Mouse (Mus musculus): ENCODE measurements around the gene Rhot1. TPM values are rescaled to one million over a fixed set of nuclear protein-coding genes. Genes with fewer than 3 reads are reported as not detected.

The Rhot1 gene
- 18.3 and 22.2 TPM in 2 replicates for polyA plus RNA-seq (2015; fragmentation: Nextera tagmentation; extraction: Ambion mirVana)

DNA sequence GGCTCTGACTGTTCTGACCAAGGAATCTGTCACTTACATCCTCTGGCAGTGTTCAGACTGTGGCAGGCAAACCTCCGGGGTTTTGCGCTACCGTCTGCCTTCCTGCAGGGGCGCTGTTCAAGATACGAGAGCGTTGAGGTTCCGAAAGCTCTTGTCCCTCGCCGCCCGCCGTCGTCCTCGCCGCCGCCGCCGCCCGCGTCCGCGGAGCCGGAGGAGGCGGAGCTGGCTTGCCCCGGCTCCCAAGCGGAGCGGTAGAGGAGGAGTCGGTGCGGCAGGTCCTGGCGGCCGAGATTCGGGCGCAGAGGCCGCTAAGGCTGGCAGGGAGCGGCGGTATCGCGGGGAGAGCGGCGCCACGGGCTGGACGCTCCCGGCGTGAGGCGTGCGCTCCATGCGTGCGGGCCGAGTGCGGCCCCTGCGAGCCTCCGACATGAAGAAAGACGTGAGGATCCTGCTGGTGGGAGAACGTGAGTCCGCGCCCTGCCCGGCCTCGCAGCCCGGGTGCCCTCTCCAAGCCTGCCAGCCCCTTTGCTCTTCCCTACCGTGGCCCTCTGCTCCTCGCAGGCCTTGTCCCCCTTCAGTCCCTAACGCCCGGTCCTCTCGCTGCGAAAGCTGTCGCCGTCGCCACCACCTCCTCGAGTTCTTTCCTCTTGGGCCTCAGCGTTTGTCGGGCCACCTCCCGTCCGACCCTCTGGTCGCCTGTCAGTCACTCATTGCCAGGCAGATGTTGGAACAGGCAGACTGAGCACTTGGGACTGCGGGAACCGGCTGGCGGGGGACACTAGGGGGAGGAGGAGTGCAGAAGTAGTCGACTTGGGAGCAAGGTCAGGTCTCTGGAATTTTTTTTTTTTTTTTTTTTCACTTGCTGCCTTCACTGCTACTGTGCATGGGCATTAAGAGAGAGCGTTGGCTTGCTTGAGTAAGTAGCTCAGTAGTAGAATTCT is at the start of gene Rhot1:
Gene Rhot1 (plus strand): TSS at position 160 of the 941 bp plus-strand sequence.

DNA sequence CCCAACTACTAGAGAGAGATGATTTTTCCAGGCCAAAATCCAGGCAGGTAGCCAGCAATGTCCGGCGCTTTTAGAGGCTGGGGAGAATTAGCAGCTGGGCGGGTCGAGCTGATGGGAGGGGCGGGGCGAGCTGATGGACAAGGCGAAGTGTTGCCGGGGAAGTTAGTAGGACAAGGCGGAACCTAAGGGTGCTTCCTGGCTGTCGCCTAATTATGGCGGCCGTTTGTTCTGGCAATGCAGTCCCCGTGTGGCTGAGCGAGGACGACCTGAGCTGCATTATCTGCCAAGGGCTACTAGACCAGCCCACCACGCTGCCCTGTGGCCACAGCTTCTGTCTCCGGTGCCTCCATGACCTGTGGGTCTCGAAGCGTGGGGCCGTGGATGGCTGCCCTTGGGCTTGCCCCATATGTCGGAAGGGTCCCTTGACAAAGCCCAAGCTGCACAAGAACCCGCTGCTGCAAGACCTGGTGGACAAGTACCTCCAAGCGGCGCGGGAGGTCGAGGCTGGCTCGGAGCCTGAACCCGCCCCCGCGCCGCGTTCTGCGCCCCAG is 25.0 kb upstream of the Rhot1 start, which contains the start of gene Rnf135:
Gene Rnf135 (plus strand): TSS at position 147 of the 551 bp plus-strand sequence.

DNA sequence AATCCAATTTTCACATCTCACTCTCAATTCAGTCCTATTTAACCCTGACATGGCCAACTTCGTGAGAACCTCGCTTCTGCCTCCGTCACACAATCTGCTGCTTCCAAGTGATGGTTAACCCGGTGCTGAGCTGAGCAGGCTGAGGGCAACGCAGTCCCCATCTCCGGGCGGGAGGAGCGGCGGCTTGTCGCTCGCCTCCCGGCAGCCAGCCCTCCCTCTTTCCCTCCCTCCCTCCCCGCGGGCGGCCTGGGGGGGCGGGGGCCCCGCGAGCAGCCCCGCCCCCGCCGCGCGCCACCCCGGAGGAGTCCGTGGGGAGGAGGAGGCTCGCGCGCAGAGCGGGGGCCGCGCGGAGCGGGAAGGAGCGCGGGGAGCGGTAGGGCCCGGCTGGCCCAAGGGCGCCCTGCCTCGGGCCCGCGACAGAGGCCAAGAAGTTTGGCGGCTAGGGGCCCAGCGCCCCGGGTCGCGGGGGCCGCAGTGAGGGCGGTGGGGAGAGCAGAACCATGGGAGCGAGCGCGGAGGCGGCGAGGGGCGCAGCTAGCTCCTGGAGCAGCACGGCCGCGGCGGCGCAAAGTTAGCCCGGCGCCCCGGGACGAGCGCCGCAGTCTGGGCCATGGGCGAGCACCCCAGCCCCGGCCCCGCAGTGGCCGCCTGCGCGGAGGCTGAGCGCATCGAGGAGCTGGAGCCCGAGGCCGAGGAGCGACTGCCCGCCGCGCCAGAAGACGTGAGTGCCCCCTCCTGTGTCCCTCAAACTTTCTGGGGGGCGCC is 91.9 kb downstream of the Rhot1 start, which contains the start of gene Rhbdl3:
Gene Rhbdl3 (plus strand): TSS at position 362 of the 765 bp plus-strand sequence.

Other genes starting within 250 kb of the Rhot1 start
- 25.1 and 28.4 TPM in 2 replicates for gene Utp6, start 246.6 kb upstream of the Rhot1 start, polyA plus RNA-seq (2015; fragmentation: Nextera tagmentation; extraction: Ambion mirVana)
- 33.6 and 34.4 TPM in 2 replicates for gene Suz12, start 215.9 kb upstream of the Rhot1 start, polyA plus RNA-seq (2015; fragmentation: Nextera tagmentation; extraction: Ambion mirVana)
- gene Crlf3, start 128.0 kb upstream of the Rhot1 start, polyA plus RNA-seq (2015; fragmentation: Nextera tagmentation; extraction: Ambion mirVana), result 97.9 and 110 TPM in 2 replicates
- gene Atad5, start 119.6 kb upstream of the Rhot1 start, polyA plus RNA-seq (2015; fragmentation: Nextera tagmentation; extraction: Ambion mirVana), result 14.4 and 16.7 TPM in 2 replicates
- 12.3 and 12.5 TPM in 2 replicates for gene Tefm, start 66.8 kb upstream of the Rhot1 start, polyA plus RNA-seq (2015; fragmentation: Nextera tagmentation; extraction: Ambion mirVana)
- 3.2 and 4.0 TPM in 2 replicates for gene Adap2, start 54.9 kb upstream of the Rhot1 start, polyA plus RNA-seq (2015; fragmentation: Nextera tagmentation; extraction: Ambion mirVana)
- 6.5 and 7.6 TPM in 2 replicates for gene Rnf135, start 25.2 kb upstream of the Rhot1 start, polyA plus RNA-seq (2015; fragmentation: Nextera tagmentation; extraction: Ambion mirVana)
- gene Rhbdl3, start 91.9 kb downstream of the Rhot1 start, polyA plus RNA-seq (2015; fragmentation: Nextera tagmentation; extraction: Ambion mirVana), result 1.1 and 1.4 TPM in 2 replicates
- 10.9 and 11.1 TPM in 2 replicates for gene 5730455P16Rik, start 169.0 kb downstream of the Rhot1 start, polyA plus RNA-seq (2015; fragmentation: Nextera tagmentation; extraction: Ambion mirVana)
- gene Zfp207, start 174.3 kb downstream of the Rhot1 start, polyA plus RNA-seq (2015; fragmentation: Nextera tagmentation; extraction: Ambion mirVana), result 142 and 144 TPM in 2 replicates
- 175 and 197 TPM in 2 replicates for gene Psmd11, start 219.6 kb downstream of the Rhot1 start, polyA plus RNA-seq (2015; fragmentation: Nextera tagmentation; extraction: Ambion mirVana)